Mouse (Mus musculus): ENCODE results near the gene Tepp.

Gene Tepp

DNA sequence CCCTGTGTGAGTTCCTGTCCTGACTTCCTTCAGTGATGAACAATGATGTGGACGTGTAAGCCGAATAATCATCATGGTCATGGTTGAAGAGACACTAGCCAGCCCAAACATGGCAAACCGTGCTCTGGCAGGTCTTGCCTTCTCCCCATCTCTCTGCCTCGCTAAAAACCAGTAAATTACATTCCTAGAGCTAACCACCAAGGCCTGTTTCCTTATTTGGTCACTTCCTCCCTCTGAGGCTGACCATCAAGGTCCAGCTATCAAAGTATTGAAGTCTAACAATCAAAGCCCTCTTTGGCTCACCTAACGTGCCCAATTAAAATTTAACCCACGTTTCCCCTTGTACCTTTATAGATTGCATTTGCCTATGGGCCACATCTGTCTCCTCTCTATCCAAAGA, 51.9 kb downstream of the Tepp start:
- no peak for DNase-seq (ENCODE audit: extremely low spot score)

GRCm38 (mm10) chr8:95363849-95364248, 53.5 kb downstream of the Tepp start:
- DNase-seq (ENCODE audit: extremely low spot score), result no peak

DNA sequence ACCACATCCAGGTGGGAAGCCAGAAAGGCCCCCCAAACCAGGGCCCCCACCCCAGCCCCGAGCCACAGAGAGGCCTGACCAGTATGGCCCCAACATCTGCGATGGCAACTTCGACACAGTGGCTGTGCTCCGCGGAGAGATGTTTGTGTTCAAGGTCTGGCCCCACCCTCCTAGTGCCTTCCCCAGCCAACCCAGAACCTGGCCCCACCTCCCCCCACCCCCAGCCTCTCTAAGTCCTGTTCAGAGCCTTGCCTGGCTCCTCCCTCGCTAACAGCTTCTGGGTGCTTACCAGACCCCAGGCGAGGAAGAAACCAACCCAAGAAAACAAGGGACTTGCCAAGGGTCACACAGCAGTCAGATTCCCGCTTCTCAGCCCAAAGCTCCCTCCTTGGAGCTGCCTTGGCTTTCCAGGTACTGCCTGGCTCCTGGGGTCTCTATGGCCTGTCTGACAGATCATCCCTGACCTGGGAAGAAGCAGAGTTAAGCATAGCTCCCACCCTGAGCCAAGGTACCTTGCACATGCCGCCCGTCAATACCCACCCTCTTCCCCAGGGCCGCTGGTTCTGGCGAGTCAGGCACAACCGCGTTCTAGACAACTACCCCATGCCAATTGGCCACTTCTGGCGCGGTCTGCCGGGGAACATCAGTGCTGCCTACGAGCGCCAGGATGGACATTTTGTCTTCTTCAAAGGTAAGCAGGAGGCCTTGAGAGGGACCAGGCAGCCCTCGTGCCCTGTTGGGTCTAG, 59.4 kb downstream of the Tepp start:
- peak; percentile 38 for DNase-seq (ENCODE audit: extremely low spot score)

DNA sequence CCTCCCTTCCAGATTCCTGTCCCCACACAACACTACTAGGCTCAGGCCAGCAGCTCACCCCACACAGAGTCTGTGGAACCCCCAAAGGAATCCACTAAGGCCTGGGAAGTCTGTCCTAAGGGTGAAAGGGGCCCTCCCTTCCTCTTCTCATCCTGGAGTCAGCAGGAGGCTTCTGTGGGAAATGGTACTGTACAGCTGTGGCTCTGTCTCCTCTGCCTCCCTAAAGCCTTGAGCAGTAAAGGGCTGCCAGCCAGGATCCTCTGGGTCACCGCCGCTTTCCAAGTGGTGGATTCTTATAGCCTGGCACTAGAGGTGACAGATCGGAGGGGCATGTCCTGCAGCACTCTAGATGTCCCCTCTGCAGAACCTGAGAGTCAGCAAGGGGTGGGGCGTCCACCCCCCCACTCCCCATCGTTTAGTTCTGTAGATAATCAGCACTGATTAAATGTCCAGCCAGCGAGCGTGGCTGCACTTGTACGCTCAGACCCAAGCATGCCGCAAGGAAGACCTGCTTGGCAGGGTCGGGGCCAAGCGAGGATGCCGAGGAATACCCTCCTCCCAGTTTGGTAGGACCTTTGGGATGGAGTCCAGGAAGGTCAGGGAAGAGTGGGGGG, 63.1 kb downstream of the Tepp start:
- DNase-seq (ENCODE audit: extremely low spot score), result no peak

- no peak for DNase-seq (ENCODE audit: extremely low spot score)
Observed at GRCm38 (mm10) chr8:95374429-95374828, 64.1 kb downstream of the Tepp start.

GRCm38 (mm10) chr8:95375374-95375930, 65.1 kb downstream of the Tepp start:
- no peak for DNase-seq (ENCODE audit: extremely low spot score)

Measured in embryo, embryonic 9.5 days (tissue).